ENCODE assay signal across 19 mouse cellular contexts in the genomic region with DNA sequence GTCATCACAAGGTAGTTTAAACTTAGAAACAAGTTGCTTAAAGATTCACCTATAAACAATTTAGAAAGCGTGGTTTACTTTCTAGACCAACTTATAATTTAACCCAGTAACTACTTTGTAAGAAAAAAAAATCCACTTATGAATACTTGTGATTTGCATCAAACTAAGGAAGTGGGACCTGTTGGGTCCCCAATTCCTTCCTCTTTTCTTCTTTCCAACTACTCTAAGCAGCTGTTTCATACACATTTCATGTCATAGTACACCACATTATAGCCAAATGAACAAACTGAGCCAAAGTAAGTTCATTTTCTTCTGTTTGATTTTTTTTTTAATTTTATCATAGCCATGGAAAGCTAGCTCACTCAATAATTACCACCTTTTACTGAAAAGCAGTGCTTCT. TPM values are rescaled to one million over a fixed set of nuclear protein-coding genes. Genes with fewer than 3 reads are reported as not detected.
A peak's percentile ranks its signal among the peaks of the same experiment; 100 is the strongest.
DNase-seq lines count a peak whose midpoint lies in the region; ATAC-seq and TF ChIP-seq lines count a peak whose summit lies in the region.
"Had no signal": no experiment of that assay in that cellular context is flagged by ENCODE, and none has a peak within 500 bp of the region (broad histone marks: within the 10 kb centered on the region; RNA-seq: fewer than 3 reads in every experiment).

No protein-coding gene starts in this region.

- TF ChIP-seq POLR2A in CH12.LX (IDR thresholded peaks at IDR 0.05; ENCODE audit: low read depth, low read length) = no peak

- TF ChIP-seq CTCF in CH12.LX (conservative IDR thresholded peaks at IDR 0.05 in 1 of 2, IDR thresholded peaks at IDR 0.05 in 1 of 2; ENCODE audit: low read depth in 2 of 2, low read length in 2 of 2) = no peak

- dilution Hi-C loops in CH12.LX (cut with MboI; ENCODE audit: extremely low pct_ligation_motif_present, extremely low pct_unique_long_range_greater_than_20kb, low sequenced_read_pairs) = no loop called here

- peak; percentile 73; the same call in 1 of the 2 replicates for TF ChIP-seq EP300 in CH12.LX (IDR thresholded peaks at IDR 0.05; ENCODE audit: low read length)

- in situ Hi-C loops in CH12.LX (cut with MboI; ENCODE audit: low pct_ligation_motif_present, low pct_unique_long_range_greater_than_20kb, low sequenced_read_pairs) = no loop called here

- DNase-seq in CH12.LX (ENCODE audit: extremely low read depth) = peak; percentile 56
- no peak for DNase-seq in gastrocnemius, adult 8-10 months (ENCODE audit: low spot score in 2 of 2)
- no peak for DNase-seq in right cerebral cortex, postnatal 25 days
- DNase-seq in cerebellum, adult 11-12 months = no peak
- DNase-seq: adrenal gland, adult 8-10 months; cerebellum, adult 11 months; cerebellum, adult 9-10 months; cerebellum, postnatal 25 days; gastrocnemius, postnatal 14 days; heart, postnatal 36 days had no signal

- peaks cover 64% of the 10 kb centered on the region for H3K79me2 ChIP-seq in CH12.LX (replicated peaks; ENCODE audit: control insufficient read depth, extremely low read depth, insufficient read depth, poor library complexity, severe bottlenecking)

- no peak overlapping the region for H3K4me2 ChIP-seq in CH12.LX (ENCODE audit: insufficient read depth, low read depth, poor library complexity, severe bottlenecking)
- H3K4me2 ChIP-seq: embryonic facial prominence, embryonic 13.5 days; forebrain, embryonic 12.5 days; heart, embryonic 13.5 days; hindbrain, embryonic 12.5 days had no signal

- no peak overlapping the region for H3K9ac ChIP-seq in CH12.LX (ENCODE audit: insufficient read depth, low read depth)
- H3K9ac ChIP-seq: embryonic facial prominence, embryonic 13.5 days; forebrain, embryonic 12.5 days; heart, embryonic 13.5 days; hindbrain, embryonic 12.5 days had no signal

- no peaks in the 10 kb centered on the region for H3K27me3 ChIP-seq in CH12.LX (replicated peaks)
- H3K27me3 ChIP-seq: embryonic facial prominence, embryonic 13.5 days; forebrain, embryonic 12.5 days; heart, embryonic 13.5 days; hindbrain, embryonic 12.5 days had no signal

- TF ChIP-seq RAD21 in CH12.LX (IDR thresholded peaks at IDR 0.05; ENCODE audit: low read depth, low read length) = no peak

- H3K27ac ChIP-seq in CH12.LX (ENCODE audit: insufficient read depth, low read depth) = no peak overlapping the region
- H3K27ac ChIP-seq: embryonic facial prominence, embryonic 13.5 days; forebrain, embryonic 12.5 days; heart, embryonic 13.5 days; hindbrain, embryonic 12.5 days had no signal

- H3K36me3 ChIP-seq in CH12.LX (replicated peaks in 1 of 2; ENCODE audit: control insufficient read depth in 1 of 2, insufficient read depth in 1 of 2, low read length in 1 of 2) = peaks cover 18 to 56% of the 10 kb centered on the region in 2 experiments

- peak; percentile 89 for ATAC-seq in granulocyte monocyte progenitor cell, adult 5-6 weeks (replicated peaks; ENCODE audit: poor library complexity, severe bottlenecking)
- peak; percentile 79; the same call in 1 of the 2 replicates for ATAC-seq in monocyte, adult 5-6 weeks (replicated peaks; ENCODE audit: insufficient number of reproducible peaks, low FRiP score, low TSS enrichment, poor library complexity, severe bottlenecking)
- ATAC-seq: forebrain, embryonic 16.5 days; hindbrain, embryonic 16.5 days; inflammation-experienced regulatory T-cells, adult 6 months had no signal

- H3K4me3 ChIP-seq in CH12.LX (replicated peaks in 1 of 3; ENCODE audit: low read depth in 2 of 3, low read length in 2 of 3, poor library complexity in 1 of 3) = no peak overlapping the region
- H3K4me3 ChIP-seq: embryonic facial prominence, embryonic 13.5 days; forebrain, embryonic 12.5 days; heart, embryonic 13.5 days; hindbrain, embryonic 12.5 days had no signal

- peaks cover 4 to 53% of the 10 kb centered on the region in 2 experiments; a peak in 2 of 4 replicates for H3K4me1 ChIP-seq in CH12.LX (ENCODE audit: control insufficient read depth in 1 of 2, insufficient read depth in 2 of 2)

- no peaks in the 10 kb centered on the region for H3K9me3 ChIP-seq in CH12.LX (replicated peaks; ENCODE audit: low read length)
- H3K9me3 ChIP-seq: embryonic facial prominence, embryonic 13.5 days; forebrain, embryonic 12.5 days; heart, embryonic 13.5 days; hindbrain, embryonic 12.5 days had no signal

TF ChIP-seq in CH12.LX, 34 proteins besides CTCF, POLR2A, EP300 and RAD21:
- TF ChIP-seq HCFC1 (IDR thresholded peaks at IDR 0.05; ENCODE audit: low read depth, low read length) (no peak), JUN (IDR thresholded peaks at IDR 0.05; ENCODE audit: insufficient read depth, low read depth, low read length) (no peak), ZNF384 (IDR thresholded peaks at IDR 0.05; ENCODE audit: low read depth, low read length) (peak; percentile 85), MXI1 (IDR thresholded peaks at IDR 0.05; ENCODE audit: low read depth, low read length) (no peak)

RNA-seq across cellular contexts. Expression of gene Caprin1, which starts 11.7 kb away (rescaled TPM):
- 217 and 260 TPM in 2 replicates for total RNA-seq in CH12.LX (2012; rRNA removed)
- total RNA-seq in CH12.LX (2014; rRNA removed) = 410 and 422 TPM in 2 replicates
- polyA plus RNA-seq in CH12.LX (2012; ENCODE audit: insufficient read length, low read depth) = 514 and 537 TPM in 2 replicates
- 371 and 391 TPM in 2 replicates for total RNA-seq in granulocyte monocyte progenitor cell, adult 5-6 weeks (2014; fragmentation: Nextera tagmentation)
- 510 and 593 TPM in 2 replicates for total RNA-seq in granulocyte monocyte progenitor cell, adult 5-6 weeks (2017)
- 252 to 314 TPM (median 306 TPM) in 3 replicates for total RNA-seq in monocyte, adult 5-6 weeks (2017)
- total RNA-seq in gastrocnemius, adult 8-10 months (2022) = 10 to 100 TPM; 75.5 to 94.5 (median 78.7) TPM

RNA-seq across cellular contexts. Expression of gene Nat10, which starts 24.7 kb away (rescaled TPM):
- total RNA-seq in CH12.LX (2012; rRNA removed) (36.0 and 47.8 TPM in 2 replicates), CH12.LX (2014; rRNA removed) (31.0 and 36.7 TPM in 2 replicates)
- 83.6 and 93.0 TPM in 2 replicates for polyA plus RNA-seq in CH12.LX (2012; ENCODE audit: insufficient read length, low read depth)
- 45.4 and 57.0 TPM in 2 replicates for total RNA-seq in granulocyte monocyte progenitor cell, adult 5-6 weeks (2014; fragmentation: Nextera tagmentation)
- 77.7 and 124 TPM in 2 replicates for total RNA-seq in granulocyte monocyte progenitor cell, adult 5-6 weeks (2017)
- total RNA-seq in monocyte, adult 5-6 weeks (2017) = 25.1 to 46.8 TPM (median 32.7 TPM) in 3 replicates
- total RNA-seq in gastrocnemius, adult 8-10 months (2022) = 10 to 100 TPM; 13.7 to 16.7 (median 14.6) TPM
